Mouse (Mus musculus) adrenal gland, postnatal 36 days (tissue): ENCODE data around the gene Tnrc6b. TPM values are rescaled to one million over a fixed set of nuclear protein-coding genes. Genes with fewer than 3 reads are reported as not detected.

Experiments
- DNase-seq, 2 experiments: peaks; one replicate each; pipeline ENCODE4 v3.0.0; 2021; ENCODE audit warnings: mixed read lengths in 1 of 2
- total RNA-seq, 2 experiments: library from RNA; stranded (reverse); gene quantifications; 2 replicates each; pipeline ENCODE4 v1.2.3; 2021

Gene Tnrc6b
- total RNA-seq, 2 experiments from 2014 or later: 46.5 to 56.9 TPM

DNA sequence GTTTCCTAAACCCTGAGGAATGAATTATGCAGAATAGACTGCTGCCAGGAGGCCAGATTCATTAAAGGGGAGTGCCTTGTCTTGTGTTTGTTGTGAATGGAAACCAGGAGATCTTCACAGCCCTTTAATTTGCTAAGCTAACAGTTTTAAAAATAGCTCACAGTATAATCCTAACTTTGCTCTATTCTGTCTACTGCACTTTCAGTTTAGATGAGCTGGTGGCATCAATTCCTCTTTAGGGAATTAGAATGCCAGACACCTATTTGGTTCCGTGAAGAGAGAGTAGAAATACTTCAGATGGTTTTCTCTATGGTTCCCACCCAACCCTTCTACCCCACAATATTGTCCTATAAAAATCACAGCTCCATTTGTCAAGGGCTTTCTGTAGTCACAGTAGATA is 74.6 kb downstream of the Tnrc6b start:
- no peak for DNase-seq

- no peak for DNase-seq
Observed at GRCm38 (mm10) chr15:80787746-80788145, 76.6 kb downstream of the Tnrc6b start.

DNA sequence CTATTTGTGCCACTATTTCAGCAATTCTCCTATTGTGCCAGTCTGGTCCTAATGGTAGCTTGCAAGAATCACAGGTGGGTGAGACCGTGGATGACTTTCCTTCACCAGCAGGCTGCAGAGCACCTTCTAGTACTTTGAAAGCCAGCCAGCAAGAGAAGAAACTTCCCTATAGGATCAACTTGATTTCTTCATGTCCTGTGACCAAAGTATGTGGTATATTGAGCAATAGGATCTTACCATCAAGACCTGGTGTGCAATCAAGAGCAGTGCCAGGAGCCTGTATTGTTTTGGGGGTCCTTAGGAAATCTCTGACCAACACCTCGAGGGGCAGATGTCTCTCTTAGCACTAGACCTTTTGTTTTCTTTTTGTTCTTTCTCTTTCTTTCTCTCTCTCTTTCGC is 81.4 kb downstream of the Tnrc6b start:
- DNase-seq: no peak

GRCm38 (mm10) chr15:80795076-80795475 is 84.0 kb downstream of the Tnrc6b start:
- no peak for DNase-seq

DNA sequence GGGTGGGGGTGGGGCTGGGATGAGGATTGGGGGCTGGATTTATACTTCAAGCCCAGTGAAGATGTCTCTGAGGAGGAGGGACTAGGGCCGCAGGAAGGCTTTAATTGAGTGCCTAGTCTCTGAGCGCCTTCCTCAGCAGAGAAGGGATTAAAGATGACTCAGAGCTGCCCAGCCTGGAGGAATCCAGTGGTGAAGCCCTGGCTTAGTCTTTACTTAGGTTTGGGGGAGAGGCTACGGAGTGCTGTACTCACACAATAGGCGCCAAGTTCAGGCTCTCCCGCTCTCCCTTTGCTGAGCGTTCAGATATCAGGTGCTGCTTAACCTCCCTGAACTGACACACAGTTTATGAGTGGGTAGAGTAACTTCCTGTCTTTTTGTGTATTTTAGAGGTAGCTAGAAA is 86.6 kb downstream of the Tnrc6b start:
- peak; percentile 54 for DNase-seq

- DNase-seq: peak; percentile 89
Observed at GRCm38 (mm10) chr15:80798367-80799073, 87.4 kb downstream of the Tnrc6b start.

DNA sequence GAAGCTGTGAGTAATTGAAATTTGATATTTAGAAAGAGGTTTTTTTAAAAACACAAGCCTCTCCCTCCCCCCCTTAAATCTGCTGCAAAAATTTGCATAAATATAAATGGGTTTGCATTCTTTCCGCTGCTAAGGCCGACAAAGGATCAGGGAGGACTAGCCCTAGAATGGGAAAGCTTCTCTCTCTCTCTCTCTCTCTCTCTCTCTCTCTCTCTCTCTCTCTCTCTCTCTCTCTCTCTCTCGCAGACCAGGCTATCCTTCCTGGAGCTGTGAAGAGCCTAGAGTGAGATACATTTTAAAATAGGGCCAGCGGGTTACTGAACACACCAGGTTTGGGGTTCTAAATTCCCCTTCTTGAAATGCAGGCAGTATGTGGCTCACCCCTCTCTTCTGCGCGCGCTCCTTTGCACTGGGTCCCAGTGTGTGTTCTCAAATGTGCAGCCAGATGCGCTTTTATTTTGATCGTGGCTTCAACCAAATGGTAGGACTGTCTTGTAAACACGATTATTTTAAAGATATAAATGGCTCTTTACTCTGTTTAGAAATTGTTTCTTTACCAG is 88.0 kb downstream of the Tnrc6b start:
- DNase-seq: peak; percentile 56

DNA sequence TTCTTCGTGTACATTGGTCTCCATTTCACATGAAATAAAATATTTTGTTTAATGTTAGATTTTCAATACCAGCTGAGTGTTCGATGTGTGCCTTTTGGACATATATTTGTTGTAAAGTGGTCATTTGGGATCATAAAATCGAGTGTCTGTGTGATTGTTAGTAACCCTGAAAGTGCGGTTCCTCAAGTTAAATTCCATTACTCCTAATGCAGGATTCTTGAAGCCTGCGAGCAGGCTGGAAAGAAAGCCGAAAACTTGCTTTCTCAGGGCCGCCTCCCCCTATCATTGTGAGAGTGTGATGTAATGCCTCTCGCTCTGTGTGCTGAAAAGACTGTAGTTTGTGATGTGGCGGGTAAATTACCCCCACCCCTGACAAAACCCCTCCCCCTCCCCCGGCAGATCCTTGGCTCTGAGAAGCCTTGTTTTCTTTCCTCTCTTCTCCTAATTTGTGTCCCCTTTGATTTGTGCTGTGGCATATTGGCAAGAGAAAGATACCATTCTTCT is 88.6 kb downstream of the Tnrc6b start:
- peak; percentile 49 to 61 for DNase-seq

DNA sequence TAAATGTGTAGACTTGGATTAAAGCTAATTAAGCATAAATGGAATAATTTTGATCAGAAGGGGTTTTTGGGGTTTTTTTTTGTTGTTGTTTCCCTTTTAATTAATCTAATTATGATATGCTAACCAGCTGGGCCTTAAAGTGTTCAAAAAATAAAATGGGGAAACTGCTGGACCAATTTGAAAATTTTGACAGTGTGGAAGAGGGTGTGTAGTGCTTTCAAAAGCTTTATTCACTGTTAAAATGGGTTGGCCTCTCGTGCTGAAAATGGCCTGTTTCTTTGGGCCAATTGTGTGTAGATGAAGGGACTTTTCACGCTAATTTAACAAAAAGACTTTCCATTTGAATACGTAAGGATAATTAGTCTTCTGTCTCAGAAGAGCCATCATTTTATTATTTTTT is 89.1 kb downstream of the Tnrc6b start:
- no peak for DNase-seq

DNA sequence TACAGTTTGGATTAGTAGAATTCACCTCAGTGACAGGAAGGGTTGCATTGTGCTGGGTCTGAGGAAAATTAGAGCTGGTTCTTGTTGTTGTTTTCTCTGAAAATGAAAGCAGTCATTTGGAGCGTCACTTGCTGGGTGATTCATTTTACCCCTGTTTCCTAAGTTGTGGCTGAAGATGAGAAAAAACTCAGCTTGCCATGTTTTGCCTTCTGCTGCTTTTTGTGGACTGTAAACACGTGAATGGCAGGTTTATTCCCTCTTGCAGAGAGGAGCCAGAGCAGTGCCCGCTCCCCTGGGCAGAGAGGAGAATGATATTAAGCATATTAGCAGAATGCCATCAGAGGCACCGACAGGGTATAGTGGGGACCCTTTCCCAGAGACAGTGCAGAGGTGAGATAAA is 89.7 kb downstream of the Tnrc6b start:
- peak in 1 of 2 experiments; percentile 26 for DNase-seq

DNA sequence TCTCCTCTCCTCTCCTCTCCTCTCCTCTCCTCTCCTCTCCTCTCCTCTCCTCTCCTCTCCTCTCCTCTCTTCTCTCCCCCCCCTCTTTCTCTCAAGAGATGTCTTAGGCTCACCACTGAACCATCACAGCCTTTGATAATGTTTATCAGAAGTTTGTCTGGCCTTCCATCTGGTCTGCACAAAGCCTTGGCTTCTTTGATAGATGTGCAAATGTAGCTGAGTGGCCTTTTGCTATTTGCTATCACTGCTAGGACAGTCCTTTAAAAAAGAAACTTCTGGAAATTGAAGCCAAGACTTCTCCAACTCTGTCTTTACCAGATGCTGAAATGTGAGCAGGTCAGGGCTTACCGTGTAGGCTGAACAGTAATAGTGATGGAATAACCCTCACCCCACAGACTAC is 90.5 kb downstream of the Tnrc6b start:
- no peak for DNase-seq

- no peak for DNase-seq
Observed at GRCm38 (mm10) chr15:80807162-80807561, 96.0 kb downstream of the Tnrc6b start.

DNA sequence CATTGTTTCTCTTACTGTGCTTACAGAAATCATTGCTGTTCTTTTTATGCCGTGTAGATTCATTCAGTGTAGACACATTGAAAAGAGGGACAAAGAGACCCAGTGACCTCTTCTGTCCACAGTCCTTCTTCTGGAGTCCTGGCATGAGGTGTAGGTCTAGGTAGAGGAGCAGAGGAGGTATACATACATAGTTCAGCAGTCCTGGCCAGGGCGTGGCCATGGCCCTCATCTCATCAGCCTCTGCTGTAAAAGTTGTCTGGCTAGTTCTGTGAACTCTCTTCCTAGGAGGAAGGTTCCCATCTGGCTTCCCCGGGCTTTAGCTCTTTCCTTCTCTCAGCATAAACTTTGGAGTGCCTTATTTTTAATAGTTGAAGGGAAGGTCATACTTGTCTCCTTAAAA is 99.1 kb downstream of the Tnrc6b start:
- no peak for DNase-seq

DNA sequence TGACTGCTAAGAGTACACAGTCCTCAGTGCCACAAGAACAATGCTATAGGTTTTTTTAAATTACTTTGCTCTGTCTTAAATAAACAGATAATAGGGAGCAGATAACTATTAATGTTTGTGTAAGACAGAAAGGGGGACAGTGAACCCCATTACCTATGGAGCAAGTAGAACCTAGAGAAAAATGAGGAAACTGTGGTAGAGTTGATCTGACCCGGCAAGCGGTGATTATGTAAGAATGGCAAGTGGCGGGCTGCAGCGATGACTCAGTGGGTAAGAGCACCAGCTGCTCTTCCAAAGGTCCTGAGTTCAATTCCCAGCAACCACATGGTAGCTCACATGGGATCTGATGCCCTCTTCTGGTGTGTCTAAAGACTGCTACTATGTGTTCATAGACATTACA is 101.7 kb downstream of the Tnrc6b start:
- DNase-seq: peak; percentile 15 to 28

DNA sequence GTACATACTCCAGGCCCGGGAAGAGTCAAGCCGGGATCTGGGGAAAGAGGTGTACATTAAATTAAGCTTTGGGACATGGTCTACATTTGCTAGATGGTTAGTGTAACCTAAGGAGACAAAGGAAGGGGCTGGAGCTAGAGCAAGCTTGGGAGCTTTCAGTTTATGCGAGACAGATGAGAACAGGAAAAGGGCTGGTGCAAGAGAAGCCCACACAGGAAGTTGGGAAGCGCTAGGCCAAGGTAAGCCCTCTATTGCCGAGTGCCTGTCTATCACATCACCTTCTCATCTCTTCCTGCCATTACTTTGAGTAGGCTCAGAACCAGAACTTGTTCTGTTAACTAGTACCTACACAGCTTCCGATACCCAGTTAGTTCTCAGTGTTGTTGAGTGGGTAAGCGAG is 103.7 kb downstream of the Tnrc6b start:
- no peak for DNase-seq

DNA sequence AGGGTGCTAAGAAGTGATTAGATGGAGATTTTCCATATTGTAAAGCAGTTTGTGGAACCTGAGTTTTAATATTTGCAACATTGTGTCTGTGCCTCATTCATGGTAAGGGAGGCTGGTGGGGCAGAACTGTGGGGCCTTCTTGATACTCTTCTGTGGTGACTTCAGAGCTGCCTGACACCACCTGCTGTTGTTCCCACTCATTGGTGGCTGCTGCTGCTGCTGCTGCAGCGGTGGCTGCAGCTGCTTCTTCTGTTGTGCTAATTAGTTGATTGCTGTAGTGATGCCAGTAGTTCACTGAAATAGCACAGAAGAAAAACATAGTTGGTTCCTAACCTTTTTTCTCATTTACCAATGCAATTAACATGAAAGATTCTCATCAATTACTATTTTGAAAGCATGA is 111.2 kb downstream of the Tnrc6b start:
- DNase-seq: no peak

DNA sequence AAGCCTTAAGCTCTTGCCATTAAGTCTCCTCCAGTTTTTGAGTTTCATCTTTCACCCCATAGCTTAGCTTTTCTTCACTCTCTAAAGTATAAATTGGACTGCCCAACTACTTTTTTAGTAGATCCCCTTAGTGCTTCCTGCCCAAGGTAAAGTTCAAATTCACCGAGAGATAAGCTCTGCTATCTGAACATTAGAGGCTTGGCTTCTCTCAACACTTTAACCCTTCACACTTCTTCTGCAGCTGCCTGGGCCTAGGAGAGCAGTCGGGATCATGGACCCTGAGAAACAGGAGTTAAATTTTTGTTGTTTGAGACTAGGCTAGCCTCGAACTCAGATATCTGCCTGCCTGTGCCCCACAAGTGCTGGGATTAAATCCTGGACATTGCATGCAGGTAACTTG is 120.1 kb downstream of the Tnrc6b start:
- DNase-seq: no peak

DNA sequence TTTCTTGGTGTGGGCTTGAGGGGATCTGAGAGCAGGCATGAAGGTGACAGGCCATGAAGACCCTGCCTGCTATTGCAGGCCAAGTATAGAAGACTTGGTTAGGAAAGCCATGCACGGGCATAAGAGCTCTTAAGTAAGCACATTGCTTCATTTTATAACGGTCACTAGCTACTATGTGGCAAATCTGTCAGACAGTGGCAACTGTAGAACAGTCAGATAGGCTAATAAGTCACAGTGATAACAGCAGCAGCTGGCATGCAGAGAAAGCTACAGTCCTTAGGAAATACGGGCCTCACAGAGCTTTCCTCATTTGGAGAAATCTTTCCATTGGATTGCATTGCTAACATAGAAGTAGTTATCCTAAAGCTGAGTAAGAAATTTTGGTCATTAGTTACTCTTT is 121.7 kb downstream of the Tnrc6b start:
- no peak for DNase-seq

- no peak for DNase-seq
Observed at GRCm38 (mm10) chr15:80836246-80836645, 125.1 kb downstream of the Tnrc6b start.

GRCm38 (mm10) chr15:80838836-80839235 is 127.7 kb downstream of the Tnrc6b start:
- DNase-seq: no peak

- DNase-seq: no peak
Observed at GRCm38 (mm10) chr15:80839653-80840420, 128.7 kb downstream of the Tnrc6b start.

- DNase-seq: no peak
Observed at GRCm38 (mm10) chr15:80844262-80844661, 133.1 kb downstream of the Tnrc6b start.

DNA sequence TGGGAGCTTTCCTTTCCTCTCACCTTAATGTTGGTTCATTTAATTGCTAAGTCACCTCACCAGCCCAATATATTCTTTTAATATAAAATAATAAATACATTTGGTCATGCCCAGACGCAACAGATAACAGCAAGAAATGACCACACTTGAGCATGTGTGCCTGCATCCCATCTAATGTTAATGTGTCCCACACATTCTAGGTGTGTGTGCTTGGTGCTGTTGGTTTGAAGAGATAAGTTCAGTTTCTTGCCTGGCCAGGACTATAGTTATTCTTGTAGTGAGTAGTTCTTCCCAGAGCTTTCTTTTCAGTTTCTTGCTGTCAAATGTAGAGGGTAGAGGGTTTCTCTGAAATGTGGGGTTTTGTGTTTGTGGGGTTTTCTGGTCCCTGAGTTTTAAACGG is 133.8 kb downstream of the Tnrc6b start:
- no peak for DNase-seq
